Mouse (Mus musculus): ENCODE measurements at regions not wholly inside any gene's neighbourhood (a gene's known extent, or its start where the extent isn't known, plus 50 kb on each side); places are given as distances from the start of the nearest gene placed in this dataset.

- in situ Hi-C loops (cut with MboI, MseI): no loop called here
Measured at GRCm38 (mm10) chr3:115766153-115766552, 51.3 kb upstream of the S1pr1 start.

- in situ Hi-C loops (cut with MboI, MseI): no loop called here
Measured at GRCm38 (mm10) chr3:115768290-115768689, 53.4 kb upstream of the S1pr1 start.

GRCm38 (mm10) chr3:115768761-115769530 lies 54.1 kb upstream of the S1pr1 start:
- in situ Hi-C loops (cut with MboI, MseI): no loop called here

GRCm38 (mm10) chr3:115772676-115773075 lies 57.8 kb upstream of the S1pr1 start:
- in situ Hi-C loops (cut with MboI, MseI): no loop called here

GRCm38 (mm10) chr3:115774321-115774720 lies 59.4 kb upstream of the S1pr1 start:
- in situ Hi-C loops (cut with MboI, MseI): no loop called here

- in situ Hi-C loops (cut with MboI, MseI): no loop called here
Measured at GRCm38 (mm10) chr3:115774723-115775122, 59.9 kb upstream of the S1pr1 start.

- in situ Hi-C loops (cut with MboI, MseI): no loop called here
Measured at GRCm38 (mm10) chr3:115779144-115779890, 64.4 kb upstream of the S1pr1 start.

- in situ Hi-C loops (cut with MboI, MseI): no loop called here
Measured at GRCm38 (mm10) chr3:115779906-115780305, 65.0 kb upstream of the S1pr1 start.

GRCm38 (mm10) chr3:115782726-115783125 lies 67.9 kb upstream of the S1pr1 start:
- in situ Hi-C loops (cut with MboI, MseI): no loop called here

- in situ Hi-C loops (cut with MboI, MseI): no loop called here
Measured at GRCm38 (mm10) chr3:115787360-115787759, 72.5 kb upstream of the S1pr1 start.

GRCm38 (mm10) chr3:115788525-115788924 lies 73.7 kb upstream of the S1pr1 start:
- in situ Hi-C loops (cut with MboI, MseI): no loop called here

GRCm38 (mm10) chr3:115789063-115789462 lies 74.2 kb upstream of the S1pr1 start:
- in situ Hi-C loops (cut with MboI, MseI): no loop called here

GRCm38 (mm10) chr3:115792606-115793005 lies 77.7 kb upstream of the S1pr1 start:
- in situ Hi-C loops (cut with MboI, MseI): no loop called here

- in situ Hi-C loops (cut with MboI, MseI): no loop called here
Measured at GRCm38 (mm10) chr3:115793344-115794059, 78.6 kb upstream of the S1pr1 start.

GRCm38 (mm10) chr3:115799326-115799725 lies 84.5 kb upstream of the S1pr1 start:
- in situ Hi-C loops (cut with MboI, MseI): no loop called here

GRCm38 (mm10) chr3:115799981-115800380 lies 85.1 kb upstream of the S1pr1 start:
- in situ Hi-C loops (cut with MboI, MseI): loop anchor here (5.0 kb wide), 2 partner anchors 83 to 87 kb away; partner anchors contain the start of genes Dph5 and S1pr1

- in situ Hi-C loops (cut with MboI, MseI): loop anchor here (5.0 kb wide), 2 partner anchors 84 to 86 kb away; partner anchors contain the start of genes Dph5 and S1pr1
Measured at GRCm38 (mm10) chr3:115800873-115801272, 86.0 kb upstream of the S1pr1 start.

GRCm38 (mm10) chr3:115801581-115802200 lies 85.9 kb upstream of the Dph5 start:
- in situ Hi-C loops (cut with MboI, MseI): loop anchor here (5.0 kb wide), 2 partner anchors 84 to 86 kb away; partner anchors contain the start of genes Dph5 and S1pr1

GRCm38 (mm10) chr3:115804616-115805015 lies 83.0 kb upstream of the Dph5 start:
- in situ Hi-C loops (cut with MboI, MseI): loop anchor here (5.0 kb wide), 2 partner anchors 83 to 87 kb away; partner anchors contain the start of genes Dph5 and S1pr1

GRCm38 (mm10) chr3:115807032-115807431 lies 80.6 kb upstream of the Dph5 start:
- in situ Hi-C loops (cut with MboI, MseI): no loop called here

- in situ Hi-C loops (cut with MboI, MseI): no loop called here
Measured at GRCm38 (mm10) chr3:115815168-115815567, 72.5 kb upstream of the Dph5 start.
